Mouse (Mus musculus) lung, adult 18-20 months (tissue): ENCODE data around the gene Lrrk1.
A peak's percentile ranks its signal among the peaks of the same experiment; 100 is the strongest.

Experiments
- DNase-seq, 2 experiments: peaks; one replicate each; pipeline ENCODE4 v3.0.0; 2022; ENCODE audit warnings: mixed read lengths in 2 of 2

Gene Lrrk1

GRCm38 (mm10) chr7:66387813-66388521 is at the start of gene Lrrk1:
Gene Lrrk1 (minus strand): TSS chr7:66388350.
- peak; percentile 72 for DNase-seq

DNA sequence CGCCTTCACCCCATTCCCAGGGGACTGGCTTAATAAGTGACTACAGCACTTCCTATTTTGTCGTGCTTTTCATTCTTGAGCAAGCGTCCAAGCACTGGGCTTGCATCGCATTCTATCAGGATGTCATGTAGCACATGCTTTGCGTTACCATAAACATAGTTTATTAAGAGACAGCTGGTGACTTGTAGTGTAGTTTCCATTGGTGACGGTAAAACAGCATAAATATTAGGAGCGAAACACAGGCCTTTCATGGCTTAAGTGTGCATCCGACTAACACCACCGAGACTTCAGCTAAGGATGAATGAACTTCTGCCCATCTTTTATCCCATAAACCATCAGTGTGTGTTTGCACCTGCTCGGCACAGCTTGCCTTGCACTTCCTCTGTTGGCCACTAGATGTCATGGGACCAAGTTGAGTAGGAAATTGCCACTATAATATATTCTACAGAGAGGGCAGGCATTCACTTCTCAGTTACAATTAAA is 46.3 kb upstream of the Lrrk1 start:
- DNase-seq = peak; percentile 28 to 45

DNA sequence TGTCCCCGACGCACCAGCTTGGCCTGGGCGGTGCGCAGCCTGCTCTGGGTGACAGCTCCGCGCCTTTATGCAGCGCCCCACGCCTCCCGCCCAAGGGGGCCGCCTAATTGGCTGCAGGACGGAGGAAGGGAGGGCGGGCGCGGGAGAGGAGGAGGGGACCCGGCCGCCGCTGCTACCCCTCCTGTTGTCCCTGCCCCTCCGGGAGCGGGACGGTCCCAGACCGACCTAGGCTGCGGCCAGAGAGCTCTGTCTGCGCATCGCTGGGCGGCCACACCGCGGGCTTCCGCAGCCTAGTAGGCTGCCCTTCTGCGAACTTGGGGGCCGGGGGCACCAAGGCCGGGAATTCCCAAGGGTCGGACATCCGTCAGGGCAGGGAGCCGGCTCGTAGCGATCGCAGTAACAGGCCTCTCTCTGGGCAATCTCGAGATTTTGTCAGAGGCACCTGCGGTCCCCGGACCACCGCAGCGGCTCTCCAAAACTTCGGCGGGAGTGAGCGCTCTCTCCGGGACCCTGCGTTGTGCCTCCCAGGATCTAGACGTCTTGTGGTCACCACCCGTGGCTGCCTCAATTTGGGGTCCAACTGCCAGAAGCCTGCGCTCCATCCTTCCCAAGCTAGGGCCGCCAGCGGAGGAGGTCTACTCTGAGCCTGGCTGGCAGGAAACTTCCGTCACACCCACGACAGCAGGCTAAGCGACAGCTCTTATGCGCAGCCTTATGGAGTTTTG is 39.4 kb upstream of the Lrrk1 start, which contains the start of gene Aldh1a3:
TSS of gene Aldh1a3 (minus strand) at position 81 of the 725 bp plus-strand sequence.
- peak; percentile 13 to 14 for DNase-seq

- DNase-seq = no peak
Observed at GRCm38 (mm10) chr7:66427053-66427436, 38.9 kb upstream of the Lrrk1 start.

- DNase-seq = no peak
Observed at GRCm38 (mm10) chr7:66421903-66422302, 33.8 kb upstream of the Lrrk1 start.

- DNase-seq = no peak
Observed at GRCm38 (mm10) chr7:66418981-66419380, 30.8 kb upstream of the Lrrk1 start.

GRCm38 (mm10) chr7:66416829-66417228 is 28.7 kb upstream of the Lrrk1 start:
- DNase-seq = no peak

DNA sequence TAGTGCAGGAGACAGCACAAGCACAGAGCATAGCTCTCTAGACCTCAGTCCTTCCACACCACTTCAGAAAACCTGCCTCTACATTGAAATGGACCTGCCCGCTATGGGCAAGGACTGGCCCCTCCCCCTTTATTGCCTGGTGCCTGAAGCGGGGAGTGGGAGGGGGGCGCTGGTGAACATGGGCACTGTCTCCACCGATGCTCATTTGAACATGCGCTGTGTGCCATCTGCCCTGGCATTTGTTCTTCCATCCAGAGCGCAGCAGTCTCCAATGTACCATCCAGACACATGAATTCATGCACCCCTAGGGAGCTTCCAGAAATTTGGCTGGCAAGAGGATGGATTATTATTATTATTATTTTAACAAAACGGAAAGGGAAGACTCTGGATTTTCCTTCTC is 24.9 kb upstream of the Lrrk1 start:
- no peak for DNase-seq

DNA sequence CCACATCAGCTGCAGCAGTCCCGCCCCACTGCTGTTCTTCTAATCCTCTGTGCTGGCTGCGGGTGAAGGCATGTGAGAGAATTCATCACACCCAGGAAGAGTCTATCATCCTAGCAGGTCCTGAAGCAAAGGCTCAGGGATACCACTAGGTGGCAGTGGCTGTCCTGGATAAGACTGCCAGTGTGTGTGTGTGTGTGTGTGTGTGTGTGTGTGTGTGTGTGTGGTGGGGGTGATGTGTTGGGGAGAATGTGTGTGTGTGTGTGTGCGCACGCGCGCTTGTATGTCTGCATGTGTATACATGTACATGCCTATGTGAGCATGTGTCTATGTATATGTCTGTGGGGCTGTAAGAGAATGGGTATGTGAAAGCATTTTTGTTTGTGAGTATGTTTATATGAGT is 21.3 kb upstream of the Lrrk1 start:
- DNase-seq = peak in 1 of 2 experiments; percentile 10

GRCm38 (mm10) chr7:66406971-66407370 is 18.8 kb upstream of the Lrrk1 start:
- DNase-seq = no peak

DNA sequence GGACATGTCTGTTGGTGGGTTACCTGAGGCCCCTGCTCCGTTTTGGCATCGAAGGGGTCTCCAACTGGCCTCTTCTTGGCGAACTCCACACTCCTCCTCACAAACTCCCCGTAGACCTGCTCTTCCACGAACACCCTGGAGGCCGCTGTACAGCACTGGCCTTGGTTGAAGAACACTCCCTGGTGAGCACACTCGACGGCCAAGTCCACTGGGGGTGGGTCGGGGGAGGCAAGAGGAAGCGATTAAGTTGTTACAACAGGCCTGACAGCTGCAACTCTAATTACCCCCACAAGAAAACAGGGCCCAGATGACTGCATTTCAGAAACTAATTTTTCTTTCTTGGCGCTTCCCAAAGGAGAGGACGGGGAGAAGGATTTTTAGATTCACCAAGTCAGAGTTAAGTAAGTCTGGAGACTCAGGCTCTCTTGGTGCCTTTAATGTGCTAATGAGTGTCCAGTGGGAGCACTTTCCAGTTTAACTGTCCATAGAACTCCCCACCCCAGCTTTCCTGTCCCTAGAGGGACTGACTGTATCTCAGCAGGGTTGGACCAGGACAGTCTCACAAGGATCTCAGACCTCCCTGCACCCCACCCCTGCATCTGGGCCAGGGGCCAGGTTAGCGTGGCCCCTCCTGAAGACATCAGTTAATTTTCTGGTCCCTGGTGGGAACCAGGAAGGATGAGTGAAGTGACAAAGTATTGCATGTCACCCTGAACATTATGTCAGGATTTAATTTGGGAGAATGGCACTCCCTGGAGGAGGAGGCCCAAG is 18.0 kb upstream of the Lrrk1 start:
- DNase-seq = no peak

DNA sequence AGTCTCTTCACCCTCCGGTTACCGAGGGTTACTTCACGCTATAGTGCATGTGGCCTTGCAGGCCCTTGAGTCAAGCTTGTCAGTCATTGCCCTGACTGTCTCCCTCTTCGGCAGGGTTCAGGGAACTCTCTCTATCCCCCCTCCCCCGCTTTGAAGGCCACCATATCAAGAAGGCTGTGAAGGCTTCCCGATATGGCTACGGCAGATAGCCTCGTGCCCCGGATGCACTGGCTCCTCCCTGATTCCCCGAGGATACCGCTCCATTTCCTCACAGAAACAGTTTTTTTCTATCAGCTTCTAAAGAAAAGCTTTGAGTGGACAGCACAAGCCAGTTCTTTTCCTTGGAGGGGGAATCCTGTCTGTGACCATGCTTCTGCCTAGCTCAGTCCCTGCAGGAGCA is 17.4 kb upstream of the Lrrk1 start:
- DNase-seq = no peak

GRCm38 (mm10) chr7:66404802-66405201 is 16.7 kb upstream of the Lrrk1 start:
- DNase-seq = no peak

GRCm38 (mm10) chr7:66404141-66404540 is 16.0 kb upstream of the Lrrk1 start:
- DNase-seq = no peak

DNA sequence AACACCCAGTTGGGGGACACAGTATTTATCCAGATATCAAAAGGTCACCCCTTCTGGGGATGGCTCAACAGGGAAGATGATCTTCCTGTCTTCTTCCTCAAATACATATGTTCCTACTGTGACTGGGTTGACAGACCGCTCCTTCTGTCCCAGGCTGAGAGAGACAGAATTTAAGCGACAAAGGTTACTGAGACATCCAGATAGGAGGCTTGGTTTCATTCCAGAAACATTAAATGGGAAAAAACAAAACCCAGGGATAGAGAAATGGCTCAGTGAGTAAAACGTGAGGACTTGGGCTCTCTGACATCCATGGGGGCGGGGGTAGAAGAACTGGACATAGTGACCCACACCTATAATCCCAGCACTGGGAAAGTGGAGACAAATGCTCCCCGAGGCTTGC is 14.7 kb upstream of the Lrrk1 start:
- no peak for DNase-seq

DNA sequence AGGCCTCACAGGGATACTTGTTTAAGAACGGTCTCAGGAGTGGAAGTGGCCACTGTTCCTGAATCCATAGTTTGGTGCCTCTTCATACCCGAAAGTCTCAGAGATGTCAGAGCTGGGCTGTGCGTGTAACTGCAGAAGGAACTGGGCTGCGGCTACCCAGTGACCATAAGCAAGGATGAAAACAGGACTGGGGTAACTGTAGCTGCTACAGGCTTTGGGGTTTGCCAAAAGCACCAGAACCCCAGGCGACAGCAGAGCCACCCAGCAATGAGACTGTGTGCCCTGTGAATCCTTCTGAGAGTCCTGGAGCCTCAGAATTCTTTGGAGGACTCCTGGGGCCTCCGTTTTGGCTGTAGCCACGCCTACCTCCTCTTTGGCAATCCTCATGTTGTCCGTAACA is 13.5 kb upstream of the Lrrk1 start:
- DNase-seq = no peak

- DNase-seq = no peak
Observed at GRCm38 (mm10) chr7:66397288-66397687, 9.1 kb upstream of the Lrrk1 start.

DNA sequence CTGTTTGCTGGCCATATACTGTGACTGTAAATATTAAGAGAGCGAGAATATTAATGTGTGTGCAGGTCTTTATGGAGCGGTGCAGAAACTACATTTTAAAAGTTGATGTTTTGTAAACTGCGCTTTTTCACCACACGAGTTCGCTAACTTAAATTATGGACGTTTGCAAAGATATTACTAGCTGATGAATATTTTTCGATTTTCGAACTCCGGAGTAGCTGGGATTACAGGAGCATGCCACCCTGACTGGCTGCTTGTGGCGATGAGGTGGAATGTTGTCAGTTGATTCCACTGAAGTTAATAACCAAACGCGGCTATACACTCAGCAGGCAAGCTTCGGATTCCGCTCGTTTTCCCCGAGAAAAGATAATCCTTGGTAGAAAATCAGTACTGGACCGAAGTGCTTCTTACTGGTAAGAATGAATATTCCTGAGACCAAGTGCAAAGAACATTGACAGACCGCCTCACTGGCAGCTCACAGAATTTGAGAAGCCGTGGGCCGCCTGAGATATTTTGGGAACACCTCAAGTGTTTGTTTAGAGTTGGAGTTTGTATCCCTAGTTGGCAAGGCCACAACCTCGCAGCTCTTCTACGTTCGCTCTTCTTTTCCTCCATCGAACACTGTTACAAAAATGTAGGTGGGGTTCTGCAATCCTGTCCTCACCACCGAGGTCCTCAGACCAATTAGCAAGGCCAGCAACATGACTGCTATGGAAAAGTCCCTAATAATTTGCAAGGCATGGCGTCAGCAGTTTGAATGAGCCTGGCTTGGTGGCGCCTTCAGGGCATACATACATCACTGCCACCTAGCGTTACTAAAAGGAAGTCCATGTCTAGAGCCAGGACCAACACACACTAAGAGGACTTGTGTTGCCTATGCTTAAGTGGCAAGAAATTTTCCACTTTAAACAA is 727 bp upstream of the Lrrk1 start:
- DNase-seq = peak; percentile 82 to 84

- no peak for DNase-seq
Observed at GRCm38 (mm10) chr7:66387419-66387812, 734 bp downstream of the Lrrk1 start.

DNA sequence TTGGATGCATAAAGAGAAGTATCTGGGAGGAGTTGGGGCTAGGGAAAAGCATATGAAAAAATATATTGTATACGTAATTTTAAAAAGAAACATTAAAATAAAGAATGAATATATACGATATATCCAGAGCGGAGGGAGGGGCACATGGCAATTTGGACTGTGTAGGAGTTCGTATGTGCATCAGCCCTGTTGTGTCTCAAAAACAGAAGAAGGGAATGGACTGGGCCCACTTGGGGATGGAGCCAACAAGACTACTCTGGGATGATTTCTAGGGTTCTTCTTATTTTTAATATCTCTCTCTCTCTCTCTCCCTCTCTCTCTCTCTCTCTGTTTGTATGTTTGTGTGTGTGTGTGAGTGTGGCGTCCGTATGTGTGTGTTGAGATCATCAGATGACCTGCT is 1.7 kb downstream of the Lrrk1 start:
- DNase-seq = no peak

GRCm38 (mm10) chr7:66385826-66386225 is 2.3 kb downstream of the Lrrk1 start:
- no peak for DNase-seq

DNA sequence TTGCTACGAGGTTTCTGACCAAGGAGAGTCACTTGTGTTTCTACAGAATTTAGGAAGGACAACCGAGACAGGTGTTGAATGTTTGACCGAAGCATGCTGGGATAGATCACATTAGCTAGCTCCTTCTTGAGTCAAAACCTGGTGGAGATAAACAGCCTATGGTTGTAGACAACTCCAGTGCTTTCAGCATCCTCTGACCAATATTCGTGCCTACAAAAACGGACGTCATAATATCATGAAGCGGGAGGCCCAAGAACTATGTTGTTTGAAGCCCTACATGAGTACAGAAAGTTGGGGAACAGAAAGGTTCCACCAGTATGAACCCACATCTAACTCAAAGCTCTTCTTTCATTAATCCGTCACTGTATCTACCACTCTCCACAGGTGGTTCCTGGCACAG is 3.3 kb downstream of the Lrrk1 start:
- DNase-seq = no peak
